Mouse (Mus musculus) lung, postnatal 0 days (tissue): ENCODE data around the gene Scarf2. TPM values are rescaled to one million over a fixed set of nuclear protein-coding genes. Genes with fewer than 3 reads are reported as not detected.
A peak's percentile ranks its signal among the peaks of the same experiment; 100 is the strongest.

Source experiments
- ATAC-seq: fragments of 200-750 bp; cut with Nextera tagmentation; 2 replicates; pipeline ENCODE4 v1.8.0; 2017; ENCODE audit warnings: moderate library complexity
- DNase-seq: peaks from one replicate; pipeline ENCODE4 v3.0.0-alpha.2; 2016; ENCODE audit warnings: low spot score
- H3K27ac ChIP-seq: fragments of 300-500 bp; sonication (generic); 2 replicates; pipeline ENCODE4 v1.5.1; 2014; ENCODE audit warnings: antibody characterized with exemption, mild to moderate bottlenecking, low read length, mixed read lengths
- H3K27me3 ChIP-seq: fragments of 300-500 bp; sonication (generic); replicated peaks from 2 replicates; pipeline ENCODE4 v1.6.1; 2014; ENCODE audit warnings: low read length, mixed read lengths; ENCODE audit not compliant: insufficient read depth
- H3K36me3 ChIP-seq: fragments of 300-500 bp; sonication (generic); 2 replicates; pipeline ENCODE4 v1.6.1; 2014; ENCODE audit warnings: low read length, mixed read lengths; ENCODE audit not compliant: insufficient read depth
- H3K4me1 ChIP-seq: fragments of 300-500 bp; sonication (generic); 2 replicates; pipeline ENCODE4 v1.6.1; 2014; ENCODE audit warnings: antibody characterized with exemption, low read depth, low read length, mixed read lengths; ENCODE audit not compliant: insufficient read depth
- H3K4me2 ChIP-seq: fragments of 300-500 bp; sonication (generic); replicated peaks from 2 replicates; pipeline ENCODE4 v1.6.1; 2014; ENCODE audit warnings: low read depth, mild to moderate bottlenecking, low read length, moderate library complexity, mixed read lengths
- H3K4me3 ChIP-seq: fragments of 300-500 bp; sonication (generic); 2 replicates; pipeline ENCODE4 v1.5.1; 2014; ENCODE audit warnings: low read depth, low read length
- H3K9ac ChIP-seq: fragments of 300-500 bp; sonication (generic); replicated peaks from 2 replicates; pipeline ENCODE4 v1.6.1; 2014; ENCODE audit warnings: low read depth, mild to moderate bottlenecking
- H3K9me3 ChIP-seq: fragments of 300-500 bp; sonication (generic); 2 replicates; pipeline ENCODE4 v1.6.1; 2016; ENCODE audit warnings: low read length, mixed read lengths
- CTCF ChIP-seq: IDR thresholded peaks from 2 replicates; pipeline ENCODE4 v1.5.1; 2016; ENCODE audit warnings: antibody characterized with exemption, mild to moderate bottlenecking
- EP300 ChIP-seq: IDR thresholded peaks from 2 replicates; pipeline ENCODE4 v1.6.1; 2016; ENCODE audit warnings: antibody characterized with exemption, mild to moderate bottlenecking, control low read depth
- WGBS: fragments of 180-500 bp; shearing (Covaris S2); extraction: QIAGEN DNeasy Blood & Tissue Kit; methylation state at CpG from one replicate; pipeline ENCODE4 v1.1.7; 2014; 5-methylcytosine and 5-hydroxymethylcytosine counted together
- polyA plus RNA-seq: library from polyadenylated mRNA; unstranded; fragments of >200 nt; fragmentation: Nextera tagmentation; extraction: Ambion mirVana; gene quantifications from 2 replicates; pipeline ENCODE4 v1.2.1, GENCODE M21; 2015

The Scarf2 gene
- polyA plus RNA-seq, result 18.5 and 20.4 TPM in 2 replicates

DNA sequence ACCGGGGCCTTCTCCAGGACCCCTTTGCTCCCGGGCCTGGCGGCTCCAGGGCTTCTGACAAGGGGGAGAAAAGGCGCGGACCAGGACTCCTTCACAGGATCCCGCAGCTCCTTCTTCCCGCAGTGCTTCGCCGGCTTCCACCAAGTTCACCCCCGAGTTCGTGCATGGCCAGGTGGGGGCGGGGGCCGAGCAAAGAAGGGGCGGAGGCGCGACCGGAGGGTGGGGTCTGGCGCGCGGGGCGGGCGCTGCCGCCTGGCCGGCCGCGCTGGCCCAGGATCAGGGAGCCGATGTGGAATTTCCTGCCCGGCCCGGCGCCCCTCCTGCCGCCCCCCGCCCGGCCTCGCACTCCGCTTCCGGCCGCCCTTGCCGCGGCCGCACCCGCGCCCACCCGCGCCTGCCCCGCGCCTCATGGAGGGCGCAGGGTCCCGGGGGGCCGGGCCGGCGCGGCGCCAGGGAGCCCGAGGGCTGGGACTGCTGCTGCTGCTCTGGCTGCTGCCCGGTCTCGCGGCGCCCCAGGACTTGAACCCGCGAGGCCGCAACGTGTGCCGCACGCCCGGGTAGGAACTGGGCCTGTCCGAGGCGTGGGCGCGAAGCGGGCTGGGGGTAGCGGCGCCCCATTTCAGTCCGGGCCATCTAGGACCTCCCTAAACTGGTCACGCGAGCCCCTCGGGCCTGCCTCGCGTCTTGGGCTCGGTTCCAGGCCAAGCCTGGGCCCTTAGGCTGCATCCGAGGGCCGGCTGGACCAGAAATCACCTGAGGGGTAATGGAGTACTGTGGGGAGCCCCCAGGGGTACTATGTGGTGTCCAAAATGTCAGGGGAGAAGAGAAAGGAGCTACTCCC, at the start of gene Scarf2:
Gene Scarf2 (plus strand): TSS at position 312 of the 841 bp plus-strand sequence.
- Histone ChIP-seq H3K4me1 (peaks cover 7% of the 10 kb centered on the region; the same call in 1 of the 2 replicates), H3K27me3 (peaks cover 11% of the 10 kb centered on the region; the same call in 1 of the 2 replicates), H3K36me3 (no peaks in the 10 kb centered on the region), H3K4me2 (peak within 1 kb of the TSS; percentile 81), H3K9me3 (no peaks in the 10 kb centered on the region), H3K9ac (peak within 1 kb of the TSS; percentile 58), H3K4me3 (peak within 1 kb of the TSS; percentile 52), H3K27ac (peak within 1 kb of the TSS; percentile 94)
- peak; percentile 87 for DNase-seq
- no peak for TF ChIP-seq EP300
- TF ChIP-seq CTCF, result no peak
- 2% methylated on average over 42 of the region's 81 CpGs for WGBS
- ATAC-seq, result peak; percentile 54

DNA sequence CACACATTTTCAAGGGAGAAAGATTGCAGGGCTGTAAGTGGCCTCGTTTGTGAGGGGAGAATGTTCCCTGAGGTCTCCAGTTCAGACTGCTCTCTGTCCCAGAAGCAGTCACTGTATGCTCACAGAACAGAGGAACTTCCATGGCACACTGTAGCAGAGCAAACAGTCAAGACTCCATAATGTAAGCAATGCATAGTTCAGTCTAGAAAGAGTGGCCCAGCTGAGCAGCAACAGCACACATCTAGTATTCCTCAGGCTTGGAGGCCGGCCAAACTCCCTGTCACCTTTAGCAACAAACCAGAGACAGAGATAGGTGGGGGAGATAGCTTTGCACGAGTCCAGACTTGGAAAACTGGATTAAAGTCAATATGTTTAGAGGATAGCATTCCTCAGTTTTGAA, 44.1 kb upstream of the Scarf2 start:
- Histone ChIP-seq H3K27ac (no peak overlapping the region), H3K9ac (no peak overlapping the region), H3K9me3 (no peaks in the 10 kb centered on the region), H3K4me1 (no peaks in the 10 kb centered on the region), H3K4me2 (no peak overlapping the region), H3K36me3 (no peaks in the 10 kb centered on the region), H3K4me3 (no peak overlapping the region), H3K27me3 (no peaks in the 10 kb centered on the region)
- TF ChIP-seq CTCF, result no peak
- TF ChIP-seq EP300, result no peak
- WGBS, result 10% methylated on average over 3 of the region's 3 CpGs
- no peak for ATAC-seq
- DNase-seq, result no peak

- no peak overlapping the region for H3K4me2 ChIP-seq
- DNase-seq (no peak), ATAC-seq (no peak)
- H3K27ac ChIP-seq, result no peak overlapping the region
- no peak overlapping the region for H3K9ac ChIP-seq
- WGBS, result 30% methylated on average over 1 of the region's 1 CpGs
- H3K27me3 ChIP-seq, result no peaks in the 10 kb centered on the region
- TF ChIP-seq EP300 (no peak), CTCF (no peak)
- H3K9me3 ChIP-seq, result no peaks in the 10 kb centered on the region
- no peaks in the 10 kb centered on the region for H3K4me1 ChIP-seq
- no peaks in the 10 kb centered on the region for H3K36me3 ChIP-seq
- H3K4me3 ChIP-seq, result no peak overlapping the region
Observed at GRCm38 (mm10) chr16:17753686-17754085, 43.4 kb upstream of the Scarf2 start.

- Histone ChIP-seq H3K27ac (no peak overlapping the region), H3K9ac (no peak overlapping the region), H3K36me3 (no peaks in the 10 kb centered on the region), H3K27me3 (no peaks in the 10 kb centered on the region), H3K9me3 (no peaks in the 10 kb centered on the region), H3K4me1 (peaks cover 9% of the 10 kb centered on the region; the same call in 1 of the 2 replicates), H3K4me3 (no peak overlapping the region), H3K4me2 (no peak overlapping the region)
- DNase-seq, result no peak
- no peak for ATAC-seq
- TF ChIP-seq CTCF (no peak), EP300 (no peak)
- 96% methylated on average over 1 of the region's 1 CpGs for WGBS
Observed at GRCm38 (mm10) chr16:17757756-17758155, 39.3 kb upstream of the Scarf2 start.

GRCm38 (mm10) chr16:17758902-17759301, 38.2 kb upstream of the Scarf2 start:
- Histone ChIP-seq H3K36me3 (no peaks in the 10 kb centered on the region), H3K27ac (peak overlapping the region; percentile 72), H3K9me3 (no peaks in the 10 kb centered on the region), H3K4me2 (peak overlapping the region; percentile 88), H3K4me3 (peak overlapping the region; percentile 49), H3K9ac (no peak overlapping the region), H3K4me1 (peaks cover 9% of the 10 kb centered on the region; the same call in 1 of the 2 replicates), H3K27me3 (no peaks in the 10 kb centered on the region)
- ATAC-seq, result no peak; the same call in 1 of the 2 replicates
- no peak for DNase-seq
- no peak for TF ChIP-seq EP300
- no peak for TF ChIP-seq CTCF
- 21% methylated on average over 9 of the region's 9 CpGs for WGBS

- Histone ChIP-seq H3K4me2 (peak within 1 kb of the TSS; percentile 88), H3K27ac (peak within 1 kb of the TSS; percentile 72), H3K4me3 (peak within 1 kb of the TSS; percentile 49), H3K4me1 (peaks cover 9% of the 10 kb centered on the region; the same call in 1 of the 2 replicates), H3K36me3 (no peaks in the 10 kb centered on the region), H3K9ac (peak within 1 kb of the TSS; percentile 65), H3K27me3 (no peaks in the 10 kb centered on the region), H3K9me3 (no peaks in the 10 kb centered on the region)
- WGBS, result 3% methylated on average over 15 of the region's 28 CpGs
- ATAC-seq (peak; percentile 96), DNase-seq (peak; percentile 89)
- TF ChIP-seq CTCF (peak; percentile 21; the same call in 1 of the 2 replicates), EP300 (no peak)
Observed at GRCm38 (mm10) chr16:17759344-17759773, 37.7 kb upstream of the Scarf2 start, which contains the start of gene Klhl22. Klhl22 (plus strand) TSS chr16:17759618.
